Mouse (Mus musculus) spleen, adult 12 weeks (tissue): Measurements from ENCODE around the gene Procr.

Source experiments
- DNase-seq: peaks from one replicate; pipeline ENCODE4 v3.0.0; 2022; ENCODE audit warnings: low spot score

The Procr gene

GRCm38 (mm10) chr2:155804053-155804452 lies 53.1 kb downstream of the Procr start:
- no peak for DNase-seq
